Mouse (Mus musculus) liver, adult 2 months (tissue): ENCODE data around the gene Atxn1.

Experiments
- CTCF ChIP-seq: fragments of 200-500 bp; IDR thresholded peaks from 2 replicates; pipeline ENCODE4 v1.5.1; 2011; ENCODE audit warnings: low read depth, low read length, control low read depth
- POLR2A ChIP-seq: fragments of 200-500 bp; IDR thresholded peaks from 2 replicates; pipeline ENCODE4 v1.6.1; 2011; ENCODE audit warnings: low read length, control low read depth; ENCODE audit not compliant: insufficient read depth; ENCODE audit errors: extremely low read depth

DNA sequence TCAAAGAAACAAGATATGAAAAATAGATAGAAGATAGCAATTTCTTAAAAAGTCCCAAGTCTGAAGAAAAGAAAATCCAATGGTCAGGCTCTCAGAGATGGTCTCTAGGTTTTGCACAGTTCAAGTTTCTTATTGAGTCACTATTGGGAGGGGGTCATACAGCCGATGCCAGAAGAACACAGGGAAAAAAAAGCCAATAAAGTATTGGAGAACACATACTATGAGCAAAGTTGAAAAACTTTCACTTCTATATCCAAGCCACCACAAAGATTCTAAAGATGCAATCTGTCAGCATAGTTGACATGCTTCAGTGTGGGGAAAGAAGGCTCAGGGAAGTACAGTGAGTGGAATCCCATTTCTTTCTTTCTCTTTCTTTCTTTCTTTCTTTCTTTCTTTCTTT, 285.7 kb downstream of the Atxn1 start:
- TF ChIP-seq CTCF (no peak), POLR2A (no peak)
